Mouse (Mus musculus) layer of hippocampus, adult 9-11 months (tissue): Measurements from ENCODE around the gene Gm10134.

Source experiments
- DNase-seq: peaks from one replicate; pipeline ENCODE4 v3.0.0; 2022

Gm10134 gene

DNA sequence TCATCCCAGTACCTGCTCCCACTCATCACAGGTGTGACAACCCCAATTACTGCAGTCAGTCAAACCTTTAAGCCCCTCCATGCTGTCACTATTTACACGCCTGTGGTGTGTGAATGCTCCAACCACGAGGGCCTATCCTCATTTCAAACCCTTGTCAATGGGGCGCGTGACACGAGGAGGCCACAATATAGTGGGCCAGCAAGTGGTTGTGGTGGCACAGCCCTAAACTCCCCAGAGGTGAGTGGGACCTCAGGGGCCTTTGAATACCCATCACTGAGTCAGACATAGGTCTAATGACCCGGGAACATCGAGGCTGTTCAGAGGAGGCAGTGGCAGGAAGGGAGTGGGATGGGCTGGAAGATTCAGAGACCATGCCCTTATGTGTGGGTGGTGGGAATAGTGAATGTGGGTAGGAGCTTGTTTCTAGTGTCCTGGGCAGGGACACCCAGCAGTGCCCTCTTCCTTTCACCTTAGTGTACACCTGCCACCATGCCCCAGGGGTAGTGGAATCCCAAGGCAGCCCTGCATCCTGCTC, 28.1 kb downstream of the Gm10134 start:
- DNase-seq = no peak

DNA sequence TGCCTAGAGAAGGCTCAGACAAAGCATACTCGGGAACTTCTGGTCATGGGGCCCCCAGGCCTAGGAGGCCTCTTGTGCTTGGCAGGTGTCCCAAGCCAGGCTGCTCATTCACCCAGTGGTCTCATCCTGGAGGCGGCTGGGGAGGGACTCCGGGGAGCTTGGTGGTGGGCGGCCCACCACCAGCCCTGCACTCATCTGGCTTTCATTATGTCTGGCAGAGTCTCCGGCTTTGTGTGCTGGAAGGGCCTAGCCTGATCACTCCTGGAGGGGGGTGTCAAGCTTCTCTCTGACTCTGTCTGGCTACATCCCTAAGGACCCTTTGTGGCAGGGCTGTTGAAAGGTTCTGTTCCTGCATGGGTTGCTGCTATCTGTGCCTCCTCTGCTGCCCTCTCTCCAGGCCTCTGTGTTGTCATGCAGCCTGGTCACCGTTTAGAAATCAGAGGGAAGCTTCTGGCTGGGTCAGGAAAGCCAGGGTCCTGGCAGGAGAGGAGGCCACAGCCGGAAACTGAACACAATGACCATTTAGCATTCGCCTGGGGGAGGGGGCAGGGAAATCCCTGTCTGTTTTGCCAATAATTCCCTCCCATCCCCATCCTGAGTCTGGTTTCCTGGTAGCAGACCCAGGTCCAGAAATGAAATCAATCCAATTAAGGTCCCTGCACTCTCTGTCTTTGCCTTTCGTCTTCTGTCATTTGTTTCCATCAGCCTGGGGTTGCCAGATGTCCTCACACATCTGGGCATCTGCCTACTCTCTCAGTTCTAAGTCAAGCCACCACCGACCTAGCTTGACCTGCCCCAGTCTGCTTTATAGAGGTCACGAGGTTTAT, 28.8 kb downstream of the Gm10134 start:
- no peak for DNase-seq

DNA sequence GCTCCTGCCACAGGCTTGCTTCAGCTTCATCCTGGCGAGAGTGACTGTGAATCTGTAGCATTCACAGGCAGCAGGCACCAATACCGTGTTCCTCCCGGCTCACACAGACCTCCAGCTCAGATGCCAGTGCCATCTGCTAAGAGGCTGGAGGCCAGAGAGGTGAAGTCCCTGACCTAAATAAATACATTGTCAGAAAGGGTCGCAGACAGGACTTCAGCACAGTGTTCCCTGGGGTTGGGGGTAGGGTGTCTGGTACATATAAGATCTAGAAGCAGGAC, 29.3 kb downstream of the Gm10134 start:
- DNase-seq = no peak

DNA sequence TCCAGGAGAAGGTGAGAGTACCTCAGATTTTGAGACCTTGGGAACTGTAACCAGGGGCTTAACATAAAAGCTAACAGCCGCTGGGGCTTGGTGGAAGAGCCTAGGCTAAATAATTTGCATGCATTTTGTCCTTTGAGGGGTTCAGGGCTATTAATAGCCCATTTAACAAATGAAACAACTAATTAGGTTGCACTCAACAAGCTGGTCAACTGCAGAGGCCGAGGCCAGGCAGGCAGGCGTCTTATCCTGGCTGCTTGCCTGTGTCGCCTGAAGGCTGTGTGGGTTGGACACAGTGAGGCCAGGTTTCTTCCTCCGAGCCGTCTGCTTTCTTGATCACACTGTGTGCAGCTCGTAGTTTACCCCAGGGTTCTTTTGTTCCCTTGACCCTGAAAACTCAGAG, 29.8 kb downstream of the Gm10134 start:
- DNase-seq = peak; percentile 72

DNA sequence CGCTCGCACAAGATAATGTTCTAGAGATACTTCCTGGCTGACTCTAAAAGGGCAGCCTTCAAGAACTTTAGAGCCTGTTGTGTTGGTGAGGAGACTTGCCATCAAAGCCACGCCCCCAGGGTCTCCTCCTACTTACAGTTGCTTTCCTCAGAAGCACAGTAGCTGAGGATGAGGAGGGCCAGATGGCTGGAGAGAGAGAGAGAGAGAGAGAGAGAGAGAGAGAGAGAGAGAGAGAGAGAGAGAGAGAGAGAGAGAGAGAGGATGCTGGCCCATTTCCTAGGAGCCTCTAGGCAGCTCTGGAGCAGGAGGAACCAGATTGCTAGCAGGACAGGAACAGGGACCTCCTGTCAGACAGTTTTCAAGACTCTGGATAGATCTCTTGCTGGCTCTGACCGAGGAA, 30.3 kb downstream of the Gm10134 start:
- DNase-seq = no peak

DNA sequence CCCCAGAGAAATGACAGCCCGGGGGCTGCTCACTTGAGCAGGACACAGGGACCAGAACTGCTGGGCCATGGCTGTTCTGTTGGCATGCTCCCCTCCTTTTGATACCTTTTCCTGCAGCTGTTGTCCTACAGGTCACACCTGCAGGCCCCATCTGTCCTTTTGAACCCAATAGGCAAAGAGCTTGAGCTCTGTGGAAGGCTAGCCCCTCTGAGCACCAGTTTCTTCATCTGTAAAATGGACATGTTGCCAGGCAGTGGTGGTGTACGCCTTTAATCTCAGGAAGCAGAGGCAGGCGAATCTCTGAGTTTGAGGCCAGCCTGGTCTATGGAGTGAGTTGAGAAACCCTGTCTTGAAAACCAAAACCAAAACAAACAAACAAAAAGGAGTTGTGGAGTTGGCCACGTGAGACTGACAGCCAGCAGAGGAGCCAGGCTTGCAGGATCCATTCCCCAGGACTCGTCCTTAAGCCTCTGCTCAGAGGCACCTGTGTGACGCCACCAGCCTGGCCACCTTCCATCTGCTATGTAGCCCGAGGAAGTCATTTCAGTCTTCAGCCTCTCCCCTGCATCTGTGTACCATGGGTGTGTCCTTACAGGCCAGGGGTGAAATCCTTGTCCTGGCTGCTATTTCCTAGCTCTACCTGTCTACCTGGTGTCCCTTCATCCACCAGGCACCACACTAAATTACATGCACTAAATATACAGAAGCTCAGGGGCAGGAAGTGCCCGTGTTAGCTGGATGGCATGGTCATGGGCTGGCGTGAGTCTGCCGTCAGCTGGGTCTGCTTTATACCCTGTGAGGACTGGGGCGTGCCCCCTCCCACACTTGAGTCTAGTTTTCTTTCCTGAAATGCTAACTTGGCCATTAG, 31.1 kb downstream of the Gm10134 start:
- no peak for DNase-seq

DNA sequence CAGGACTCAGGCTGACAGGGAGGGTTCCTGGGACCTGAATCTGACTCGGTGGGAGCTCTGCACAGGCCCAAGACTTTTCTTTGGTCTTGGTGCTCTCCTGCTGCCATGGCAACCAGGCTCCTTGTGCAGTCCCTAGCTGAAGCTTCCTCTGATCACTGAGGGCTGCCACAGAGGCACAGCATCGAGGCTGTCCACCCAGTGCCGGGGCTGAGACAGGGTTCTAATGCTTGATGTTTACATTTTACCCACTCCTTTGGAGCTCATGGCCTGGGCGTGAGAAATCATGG, 31.7 kb downstream of the Gm10134 start:
- no peak for DNase-seq

DNA sequence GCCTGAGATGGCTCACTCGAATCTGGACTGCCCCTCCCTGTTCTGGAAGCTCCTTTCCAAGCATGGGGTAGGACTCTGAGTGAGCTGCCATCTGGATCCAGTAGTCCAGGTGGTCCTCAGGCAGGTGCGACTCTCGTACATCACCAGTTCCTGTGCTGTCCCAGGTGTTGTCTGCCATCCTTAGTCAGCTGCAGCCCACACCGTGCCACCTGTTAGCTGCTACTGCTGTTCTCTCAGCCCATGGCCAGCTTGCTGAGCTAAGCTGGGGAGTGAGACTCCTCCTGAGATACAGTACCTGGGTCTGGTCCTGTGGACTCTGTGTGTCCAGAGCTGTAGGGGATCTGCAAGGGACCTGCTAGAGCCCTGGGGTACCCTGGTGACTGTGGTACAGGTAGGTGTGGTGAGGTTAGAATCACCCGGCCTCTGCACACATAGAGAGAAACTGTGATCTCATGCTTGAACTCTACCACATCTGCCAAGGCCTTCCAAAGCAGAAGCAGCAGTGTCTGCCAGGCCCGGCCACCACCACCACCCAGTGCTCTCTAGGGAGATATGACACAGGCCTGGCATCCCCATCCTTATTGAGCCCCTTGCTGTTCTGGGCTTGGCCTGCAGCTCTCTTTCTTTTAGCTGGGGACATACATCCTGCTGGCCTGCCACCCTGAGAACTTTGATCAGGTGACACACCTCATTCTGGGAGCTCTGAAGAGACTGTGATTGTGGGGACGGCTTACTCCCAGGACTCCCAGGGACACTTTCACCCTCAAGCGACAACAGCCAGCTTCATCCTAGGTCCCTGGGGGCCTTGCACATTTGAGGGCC, 32.3 kb downstream of the Gm10134 start:
- DNase-seq = no peak

DNA sequence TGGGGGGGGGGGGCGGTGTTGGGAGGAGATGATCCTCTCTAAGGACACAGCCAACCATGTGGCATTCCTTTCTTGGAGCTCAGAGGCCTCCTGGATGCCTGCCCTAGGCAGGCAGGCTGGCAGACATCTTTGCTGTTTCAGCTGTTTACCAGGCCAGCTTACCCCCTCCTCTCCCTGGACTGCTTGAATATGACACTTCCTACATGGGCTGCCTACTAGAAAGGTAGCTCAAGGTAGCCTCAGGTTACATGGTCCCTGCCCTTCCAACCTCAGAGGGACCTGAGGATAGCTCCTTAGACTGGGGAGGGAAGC, 32.9 kb downstream of the Gm10134 start:
- no peak for DNase-seq

DNA sequence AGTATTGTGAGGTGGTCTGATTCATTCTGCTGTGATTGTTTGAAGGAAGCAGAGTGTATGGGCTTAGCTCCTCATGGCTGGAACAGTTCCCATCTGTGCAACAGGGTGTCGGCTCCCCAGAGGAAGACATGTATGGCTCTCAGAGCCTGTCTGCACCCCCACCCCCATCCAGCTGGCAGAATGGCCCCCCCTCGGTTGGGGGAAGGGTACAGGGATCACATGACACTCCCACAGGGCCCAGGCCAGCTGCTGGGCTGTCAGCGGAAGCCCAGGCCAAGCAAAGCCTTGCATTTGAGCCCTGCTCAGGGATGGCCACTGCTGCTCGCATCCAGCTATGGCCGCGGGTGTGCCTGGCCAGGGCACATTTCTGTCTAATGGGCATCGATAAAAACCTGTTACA, 33.3 kb downstream of the Gm10134 start:
- DNase-seq = peak; percentile 93

DNA sequence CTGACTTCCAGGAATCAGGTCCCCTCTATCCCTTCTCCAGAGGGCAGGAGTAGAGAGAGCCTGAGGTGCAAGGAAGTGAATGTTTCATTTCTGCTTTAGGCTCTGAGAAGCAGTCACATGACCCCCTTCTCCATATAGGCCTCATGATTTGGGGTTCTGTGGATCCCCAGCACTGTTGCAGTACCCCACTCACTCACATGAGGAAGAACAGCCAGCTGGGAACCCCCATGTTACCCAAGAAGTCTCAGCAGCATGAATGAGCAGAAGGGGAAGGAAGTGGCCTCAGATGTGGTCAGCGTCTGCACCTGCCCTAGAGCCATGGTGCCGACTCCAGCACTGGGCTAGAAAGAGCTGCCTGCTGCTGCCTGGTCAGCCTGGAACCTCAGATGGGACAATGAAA, 34.1 kb downstream of the Gm10134 start:
- peak; percentile 72 for DNase-seq

DNA sequence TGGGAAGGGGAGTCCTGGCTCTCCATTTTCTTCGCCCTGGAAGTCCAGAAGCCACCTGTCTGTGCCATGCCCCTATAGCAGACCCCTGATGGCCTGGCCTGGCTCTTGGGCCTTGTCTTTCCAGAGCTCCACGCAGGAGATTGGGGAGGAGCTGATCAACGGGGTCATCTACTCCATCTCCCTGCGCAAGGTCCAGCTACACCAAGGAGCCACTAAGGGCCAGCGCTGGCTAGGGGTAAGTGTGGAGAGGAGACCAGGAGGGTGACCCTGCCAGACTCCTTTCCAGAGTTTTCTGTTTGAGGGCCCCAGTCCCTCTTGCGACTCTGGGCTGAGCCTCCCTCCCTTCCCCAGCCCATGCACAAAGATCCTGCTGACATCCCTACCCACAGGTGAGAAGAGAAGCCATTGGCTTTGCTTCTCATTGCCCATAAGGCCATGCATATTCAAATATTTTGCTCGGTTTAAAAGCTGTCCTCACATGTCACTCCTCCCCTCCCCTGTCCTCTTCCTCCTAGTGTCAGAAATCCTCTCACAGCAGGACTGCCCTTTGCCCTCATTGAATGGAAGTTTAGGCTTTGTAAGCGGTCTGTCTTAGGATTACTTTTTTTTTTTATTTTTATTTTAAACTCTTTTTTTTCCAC, 34.8 kb downstream of the Gm10134 start:
- no peak for DNase-seq

DNA sequence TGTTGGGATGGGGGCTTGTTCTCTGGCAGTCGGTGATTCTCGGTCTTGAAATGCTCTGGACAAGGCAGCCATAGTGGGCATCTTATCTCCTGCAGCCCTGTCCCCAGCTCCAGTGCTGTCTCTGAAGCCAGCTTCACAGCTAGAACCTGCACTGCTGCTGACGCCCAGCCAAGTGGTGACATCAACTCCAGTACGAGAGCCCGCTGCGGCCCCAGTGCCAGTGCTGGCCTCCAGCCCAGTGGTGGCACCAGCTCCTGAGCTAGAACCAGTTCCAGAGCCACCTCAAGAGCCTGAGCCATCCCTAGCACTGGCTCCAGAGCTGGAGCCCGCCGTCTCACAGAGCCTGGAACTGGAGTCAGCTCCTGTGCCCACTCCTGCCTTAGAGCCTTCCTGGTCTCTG, 38.0 kb downstream of the Gm10134 start:
- no peak for DNase-seq

DNA sequence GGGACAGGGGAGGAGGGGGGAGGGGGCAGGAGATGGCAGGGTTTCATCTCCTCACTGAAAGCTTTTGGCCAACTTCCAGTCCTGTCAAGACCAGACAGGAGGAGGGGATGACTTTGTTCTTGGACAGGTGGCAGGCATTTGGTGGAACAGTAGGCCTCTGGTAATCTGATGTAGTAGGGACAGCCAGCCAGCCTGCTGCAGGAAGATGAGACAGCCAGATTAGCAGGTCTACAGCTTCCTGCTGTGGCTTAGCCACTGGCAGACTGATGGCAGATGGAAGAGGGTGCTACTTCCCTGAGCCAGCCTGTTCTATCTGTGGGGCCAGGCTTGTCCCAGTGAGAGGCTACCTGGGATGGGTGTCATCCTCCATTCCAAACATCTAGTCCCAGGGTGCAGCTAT, 40.1 kb downstream of the Gm10134 start:
- DNase-seq = no peak

DNA sequence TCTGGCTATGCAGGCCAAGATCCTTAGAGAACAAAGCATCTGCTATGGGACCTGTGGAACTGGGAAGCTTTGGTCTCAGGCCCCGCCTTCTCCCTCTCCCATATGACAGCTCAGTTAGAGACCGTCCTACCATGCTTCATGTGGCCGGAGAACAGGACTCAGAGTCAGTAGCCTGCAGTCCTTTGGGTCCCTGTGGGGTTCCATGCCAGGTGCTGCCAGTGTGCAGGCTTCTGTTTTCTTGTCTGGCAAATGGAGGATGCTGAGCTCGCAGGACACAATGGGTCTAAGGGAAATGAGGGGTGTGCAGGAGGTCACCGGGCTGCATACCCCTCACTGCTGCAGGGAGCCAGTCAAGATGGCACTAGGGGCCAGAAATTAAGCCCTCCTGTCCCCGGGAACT, 40.7 kb downstream of the Gm10134 start:
- DNase-seq = no peak

DNA sequence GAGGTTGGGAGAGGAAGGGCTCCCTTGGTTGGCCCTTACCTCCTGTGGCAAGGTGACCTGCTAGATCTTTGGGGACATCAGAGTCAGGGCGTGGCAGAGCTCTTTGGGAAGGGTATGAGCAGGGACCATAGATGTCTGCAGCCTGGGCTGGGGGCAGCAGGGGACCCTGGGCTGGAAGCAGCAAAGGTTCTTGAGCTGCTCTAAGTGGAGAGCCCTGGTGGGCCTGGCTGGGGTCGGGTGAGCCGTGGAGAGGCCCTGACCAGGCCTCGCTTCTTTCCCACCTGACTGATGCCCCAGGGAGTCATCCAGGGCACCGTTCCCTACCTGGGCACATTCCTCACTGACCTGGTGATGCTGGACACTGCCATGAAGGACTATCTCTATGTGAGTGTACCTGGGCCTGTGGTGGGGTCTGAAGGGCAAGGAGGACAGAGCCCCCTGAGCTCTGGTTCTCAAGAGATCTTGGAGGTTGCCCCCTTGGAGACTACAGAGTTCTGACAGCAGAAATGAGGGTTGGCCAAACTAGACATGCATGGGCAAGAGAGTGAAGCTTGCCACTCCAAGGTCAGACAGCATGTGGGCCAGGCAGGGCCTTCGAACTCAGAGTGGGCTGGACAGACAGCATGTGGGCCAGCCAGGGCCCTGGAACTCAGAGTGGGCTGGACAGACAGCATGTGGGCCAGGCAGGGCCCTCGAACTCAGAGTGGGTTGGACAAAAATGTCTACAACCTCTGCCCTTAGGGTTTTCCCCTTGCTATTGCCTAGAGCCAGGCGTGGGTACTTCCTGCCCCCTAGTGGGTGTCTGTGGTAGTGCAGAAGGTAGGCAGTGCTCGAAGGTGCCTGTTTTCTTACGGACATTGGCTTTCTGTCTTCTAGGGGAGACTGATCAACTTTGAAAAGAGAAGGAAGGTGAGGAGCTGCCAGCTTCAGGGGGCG, 41.6 kb downstream of the Gm10134 start:
- peak; percentile 75 for DNase-seq

DNA sequence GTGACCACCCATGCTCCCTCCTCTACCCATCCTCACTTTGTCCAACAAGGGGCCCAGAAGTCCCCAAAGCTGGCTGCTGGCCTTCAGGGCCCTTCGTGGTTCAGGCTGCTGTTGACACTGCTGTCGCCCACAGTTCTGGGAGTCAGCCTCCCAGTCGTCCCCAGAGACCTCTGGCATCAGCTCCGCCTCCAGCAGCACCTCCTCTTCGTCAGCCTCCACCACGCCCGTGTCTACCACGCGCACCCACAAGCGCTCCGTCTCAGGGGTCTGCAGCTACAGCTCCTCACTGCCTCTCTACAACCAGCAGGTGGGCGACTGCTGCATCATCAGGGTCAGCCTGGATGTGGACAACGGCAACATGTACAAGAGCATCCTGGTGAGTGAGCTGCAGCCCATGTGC, 43.3 kb downstream of the Gm10134 start:
- no peak for DNase-seq

DNA sequence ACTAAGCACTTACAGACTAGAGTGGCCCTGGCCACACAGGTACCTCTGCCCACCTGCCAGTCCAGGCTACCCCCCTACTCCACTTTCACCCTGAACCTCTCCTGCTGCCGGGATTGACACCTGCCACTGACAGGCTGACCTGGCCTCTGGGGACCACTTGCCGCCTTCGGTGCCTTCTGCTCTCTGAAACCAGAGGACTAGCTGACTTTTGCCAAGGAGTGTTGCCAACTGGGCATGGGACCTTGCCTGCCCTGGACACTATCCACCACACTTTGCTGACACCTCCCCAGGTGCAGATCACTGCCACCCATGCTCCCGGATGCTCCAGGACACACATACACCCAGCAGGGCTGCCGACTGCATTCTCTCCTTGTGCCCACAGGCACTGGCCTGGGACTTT, 46.4 kb downstream of the Gm10134 start:
- DNase-seq = no peak
